Mouse (Mus musculus) left cerebral cortex, postnatal 25 days (tissue): ENCODE measurements at regions not wholly inside any gene's neighbourhood (a gene's known extent, or its start where the extent isn't known, plus 50 kb on each side); places are given as distances from the start of the nearest gene placed in this dataset.
A peak's percentile ranks its signal among the peaks of the same experiment; 100 is the strongest.

Experiments
- DNase-seq, 2 experiments: peaks; one replicate each; pipeline ENCODE4 v3.0.0; 2022; ENCODE audit warnings: low spot score in 2 of 2, mixed read lengths in 1 of 2
- intact Hi-C: fragments of 180-260 bp; cut with DNase I; formaldehyde crosslinking; loops from one replicate; pipeline ENCODE4 v1.15.1; 2025

DNA sequence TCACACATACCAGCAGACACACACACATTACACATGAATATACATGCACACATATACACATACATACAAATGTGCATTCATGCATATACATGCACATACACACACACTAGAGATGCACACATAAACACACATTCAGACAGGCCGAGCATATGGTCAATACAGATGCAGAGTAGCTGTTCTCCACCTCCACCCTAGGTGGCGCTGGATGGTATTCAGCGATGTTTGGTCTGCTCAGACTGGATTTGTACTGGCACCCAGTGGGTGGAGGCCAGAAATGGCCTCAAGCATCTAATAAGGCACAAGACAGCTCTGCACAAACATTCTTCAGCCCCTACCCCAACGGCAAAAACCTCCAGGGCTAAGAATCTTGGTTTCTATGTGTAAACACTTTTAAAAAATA lies 578.3 kb upstream of the Mki67 start:
- no peak for DNase-seq
- intact Hi-C loops = loop anchor here (10.0 kb wide), 1 partner anchor 170 kb away; no protein-coding TSS in a partner anchor

DNA sequence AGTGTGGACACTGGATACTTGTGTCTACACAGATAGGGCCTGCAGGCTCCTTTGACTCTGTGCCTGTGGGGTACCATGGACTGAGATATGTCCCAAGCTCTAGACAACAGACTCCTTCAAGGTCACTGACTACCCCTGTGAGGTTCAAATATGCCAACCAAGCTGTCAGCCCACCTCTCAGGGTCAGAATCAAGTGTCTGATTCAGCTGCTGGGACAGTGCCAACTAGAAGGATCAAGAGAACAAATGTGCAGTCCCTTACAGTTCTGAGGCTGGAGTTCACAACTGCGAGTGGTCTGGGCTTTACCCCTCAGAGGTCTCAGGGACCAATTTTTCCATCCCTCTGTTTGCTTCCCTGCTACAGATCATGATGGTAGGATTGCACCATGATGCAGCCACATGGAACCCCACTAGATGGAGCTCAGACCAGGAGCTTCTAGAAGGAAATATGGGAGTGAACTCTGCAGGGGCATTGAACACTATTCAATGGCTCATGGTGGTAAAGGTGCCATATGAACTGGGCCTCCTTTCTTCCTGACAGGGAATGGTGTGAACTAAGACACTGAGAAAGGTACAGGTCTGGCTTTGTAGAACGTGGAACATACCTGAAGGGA lies 581.8 kb upstream of the Mki67 start:
- no peak for DNase-seq
- intact Hi-C loops = loop anchor here (10.0 kb wide), 1 partner anchor 167 kb away; no protein-coding TSS in a partner anchor

DNA sequence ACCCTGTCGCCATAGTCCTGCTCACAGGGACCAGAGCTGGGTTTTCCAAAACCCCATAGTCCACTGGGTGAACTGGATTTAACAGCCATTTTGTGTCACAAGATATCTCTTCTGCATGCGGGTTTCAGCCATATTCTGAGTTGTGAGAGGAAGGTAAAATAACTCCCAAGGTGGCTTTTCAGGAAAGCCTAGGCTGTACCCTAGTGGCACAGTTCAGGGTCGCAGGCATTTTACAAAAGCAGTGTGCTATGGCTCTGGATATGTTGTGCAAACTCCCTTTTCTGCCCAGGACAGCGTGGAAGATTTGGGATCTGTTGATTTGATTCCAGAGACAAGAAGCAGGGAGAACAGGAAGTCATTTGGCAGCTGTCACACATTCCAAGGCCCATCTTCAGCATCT lies 588.3 kb upstream of the Mgmt start:
- intact Hi-C loops = no loop called here
- no peak for DNase-seq

DNA sequence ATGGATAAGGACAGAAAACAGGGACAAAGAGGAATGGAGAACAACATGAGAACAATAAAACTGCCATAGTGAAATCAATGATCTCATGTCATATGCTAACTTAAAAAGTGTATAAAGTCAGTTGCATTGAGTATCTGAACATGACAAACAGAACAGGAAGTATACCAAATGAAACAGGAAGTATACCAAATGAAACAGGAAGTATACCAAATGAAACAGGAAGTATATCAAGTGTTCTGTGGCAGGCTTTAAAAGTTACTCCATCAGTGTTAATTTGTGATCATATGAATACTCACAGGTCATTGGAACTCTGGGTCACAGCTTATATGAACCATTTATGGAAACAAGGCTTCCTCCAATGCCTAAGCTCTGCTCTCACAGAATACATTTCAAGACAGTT lies 585.6 kb upstream of the Mgmt start:
- intact Hi-C loops = no loop called here
- DNase-seq = no peak

GRCm38 (mm10) chr7:136327281-136327680 lies 567.1 kb upstream of the Mgmt start:
- intact Hi-C loops = no loop called here

GRCm38 (mm10) chr7:136330431-136330830 lies 564.0 kb upstream of the Mgmt start:
- DNase-seq = no peak
- intact Hi-C loops = no loop called here

More at GRCm38 (mm10) chr7:136327281-136327680, 567.1 kb upstream of the Mgmt start:
- no peak for DNase-seq

- intact Hi-C loops = no loop called here
These were observed 561.6 kb upstream of the Mgmt start for GRCm38 (mm10) chr7:136332805-136333204.

GRCm38 (mm10) chr7:136341599-136342210 lies 552.7 kb upstream of the Mgmt start:
- intact Hi-C loops = no loop called here
- no peak for DNase-seq

More at GRCm38 (mm10) chr7:136332805-136333204, 561.6 kb upstream of the Mgmt start:
- no peak for DNase-seq

DNA sequence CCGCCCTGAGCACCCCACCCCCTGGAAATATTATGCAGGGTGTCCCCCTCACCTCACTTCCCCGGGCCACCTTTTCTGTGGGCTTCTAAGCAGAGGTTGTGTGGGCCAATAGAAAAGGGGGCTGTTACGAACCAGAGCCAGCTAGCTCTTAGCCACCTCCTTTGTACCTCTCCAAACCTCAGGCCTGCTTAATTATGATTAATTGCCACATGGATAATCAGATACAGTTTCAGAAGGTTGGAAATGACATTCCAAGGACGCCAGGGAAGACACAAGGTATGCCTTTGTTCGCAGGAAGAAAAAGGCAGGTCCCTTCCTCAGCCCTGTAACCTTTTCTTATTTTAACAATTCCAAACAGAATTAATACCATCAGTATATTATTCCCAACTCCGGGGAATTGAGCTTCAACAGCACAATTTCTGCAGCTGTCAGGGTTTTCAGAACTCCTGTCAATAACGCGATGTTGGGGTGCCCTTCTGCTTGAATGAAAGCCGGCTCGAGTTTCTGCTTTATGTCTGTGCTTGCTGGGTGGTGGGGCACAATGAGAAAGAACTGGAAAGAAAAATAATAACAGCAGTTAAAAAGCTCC lies 552.1 kb upstream of the Mgmt start:
- intact Hi-C loops = no loop called here
- no peak for DNase-seq

- DNase-seq = peak in 1 of 2 experiments; percentile 6
- intact Hi-C loops = no loop called here
These were observed 551.6 kb upstream of the Mgmt start for GRCm38 (mm10) chr7:136342822-136343221.

DNA sequence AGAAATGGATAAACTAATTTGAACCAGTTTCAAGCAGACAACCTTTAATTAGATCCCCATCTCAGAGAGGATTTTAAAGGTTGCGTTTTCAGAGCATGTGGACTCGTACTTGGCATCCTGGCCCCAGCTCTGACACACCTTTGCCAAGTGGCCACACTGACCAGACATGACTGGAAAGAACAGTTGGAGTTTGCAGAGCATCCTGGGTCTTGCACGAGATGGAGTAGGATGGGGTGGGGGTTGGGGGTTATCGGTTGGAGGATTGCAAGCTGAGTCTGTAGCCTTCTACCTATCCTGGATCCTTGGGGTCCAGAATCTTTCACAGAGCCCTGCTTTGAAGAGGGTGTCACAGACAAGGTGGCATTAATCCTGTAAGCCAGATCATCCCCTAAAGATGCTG lies 550.9 kb upstream of the Mgmt start:
- intact Hi-C loops = no loop called here
- DNase-seq = no peak

- DNase-seq = no peak
- intact Hi-C loops = no loop called here
These were observed 549.4 kb upstream of the Mgmt start for GRCm38 (mm10) chr7:136345051-136345450.

- no peak for DNase-seq
- intact Hi-C loops = no loop called here
These were observed 547.9 kb upstream of the Mgmt start for GRCm38 (mm10) chr7:136346531-136346930.

- intact Hi-C loops = no loop called here
These were observed 546.1 kb upstream of the Mgmt start for GRCm38 (mm10) chr7:136348309-136348708.

GRCm38 (mm10) chr7:136349651-136350050 lies 544.8 kb upstream of the Mgmt start:
- no peak for DNase-seq
- intact Hi-C loops = no loop called here

More at GRCm38 (mm10) chr7:136348309-136348708, 546.1 kb upstream of the Mgmt start:
- no peak for DNase-seq

- DNase-seq = no peak
- intact Hi-C loops = no loop called here
These were observed 537.4 kb upstream of the Mgmt start for GRCm38 (mm10) chr7:136357011-136357410.

DNA sequence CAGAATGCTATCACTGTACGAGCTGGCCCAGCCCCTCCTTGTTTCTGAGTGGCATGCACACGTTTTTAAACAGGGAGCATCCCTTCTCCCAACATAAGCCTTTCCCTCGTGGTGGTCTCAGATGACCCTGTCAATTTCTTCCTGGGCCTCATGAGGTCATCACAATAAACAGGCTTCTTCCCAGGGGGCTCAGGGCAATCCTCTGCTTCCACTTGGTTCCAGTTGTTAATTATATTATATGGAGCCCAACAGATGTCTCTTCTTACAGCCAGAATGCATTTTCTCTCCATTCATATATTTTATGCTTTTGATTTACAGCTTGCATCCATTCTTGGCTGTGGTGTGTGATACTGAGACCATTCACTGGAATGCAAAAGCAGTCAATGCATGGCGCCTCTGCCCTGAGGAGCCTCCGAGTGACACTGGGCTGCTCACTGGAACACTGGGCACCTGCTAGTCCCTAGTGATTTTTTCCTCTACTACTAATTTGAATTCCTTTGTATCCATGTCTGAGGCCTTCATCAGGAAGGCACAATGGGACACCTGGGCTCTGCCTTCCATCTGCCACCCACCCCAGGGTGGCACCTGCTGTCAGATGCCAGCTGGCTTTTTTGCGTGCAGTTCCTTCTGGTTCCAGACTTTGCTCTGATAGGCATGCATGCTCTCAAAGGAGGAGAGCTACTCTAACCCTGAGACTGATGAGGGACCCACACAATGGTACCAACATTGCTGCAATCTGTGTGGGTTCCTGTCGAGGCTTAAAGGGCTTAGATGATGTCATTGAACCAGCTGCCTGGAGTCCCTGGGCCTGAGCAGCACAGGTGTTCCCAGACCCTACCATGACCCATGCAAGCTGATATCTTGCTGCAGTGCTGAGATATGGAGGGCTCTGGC lies 528.8 kb upstream of the Mgmt start:
- intact Hi-C loops = no loop called here
- DNase-seq = no peak

- DNase-seq = no peak
- intact Hi-C loops = no loop called here
These were observed 517.2 kb upstream of the Mgmt start for GRCm38 (mm10) chr7:136377259-136377658.

GRCm38 (mm10) chr7:136377742-136378141 lies 516.7 kb upstream of the Mgmt start:
- intact Hi-C loops = no loop called here
- no peak for DNase-seq

GRCm38 (mm10) chr7:136378321-136378720 lies 516.1 kb upstream of the Mgmt start:
- intact Hi-C loops = no loop called here
- DNase-seq = no peak
